Mouse (Mus musculus): ENCODE measurements around the gene Gltp. TPM values are rescaled to one million over a fixed set of nuclear protein-coding genes. Genes with fewer than 3 reads are reported as not detected.

Gene Gltp
- total and polyA plus RNA-seq, 3 experiments, result 23.8 to 90.4 (median 25.5) TPM

DNA sequence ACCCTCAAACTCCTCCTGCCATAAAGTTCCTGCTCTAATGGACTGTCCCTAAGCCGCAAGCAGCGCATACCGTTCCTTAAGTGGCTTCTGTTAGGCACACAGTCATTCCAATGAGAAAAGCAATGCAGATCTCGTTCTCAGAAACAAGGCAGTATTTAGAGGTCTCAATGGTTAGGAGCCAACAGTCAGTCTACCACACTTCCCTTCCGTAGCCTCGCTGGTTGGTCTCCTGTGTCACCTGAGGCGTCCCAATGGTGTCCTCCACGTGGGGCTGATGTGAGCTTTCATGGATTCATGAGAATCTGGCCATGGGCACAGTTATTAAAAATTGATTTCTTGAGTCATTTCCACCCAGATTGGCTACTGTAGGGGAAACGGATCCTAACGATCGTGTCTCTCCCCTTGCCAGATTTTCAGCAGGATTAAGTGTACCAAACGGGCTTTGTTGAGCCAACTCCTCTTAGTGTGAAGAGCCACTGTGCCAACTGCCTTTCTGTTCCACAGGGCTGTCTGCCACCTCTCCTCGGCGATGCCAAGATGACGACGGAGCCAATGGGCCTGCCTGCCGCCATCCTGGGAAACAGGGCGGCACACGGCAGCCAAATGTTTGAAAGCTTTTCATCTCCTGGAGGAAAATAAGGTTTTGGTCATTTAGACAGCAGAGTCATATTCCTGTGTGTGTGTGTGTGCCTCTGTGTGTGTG is 7.4 kb upstream of the Gltp start:
- no peak for TF ChIP-seq RCOR1 (conservative IDR thresholded peaks at IDR 0.05; ENCODE audit: low read depth, low read length)
- TF ChIP-seq KAT2A (IDR thresholded peaks at IDR 0.05; ENCODE audit: insufficient replicate concordance, low read length), result no peak
- TF ChIP-seq MYC (IDR thresholded peaks at IDR 0.05; ENCODE audit: low read depth, low read length), result no peak
- TF ChIP-seq ETS1 (conservative IDR thresholded peaks at IDR 0.05; ENCODE audit: low read depth, low read length), result no peak
- TF ChIP-seq CHD2 (IDR thresholded peaks at IDR 0.05; ENCODE audit: low read length), result no peak
- TF ChIP-seq GABPA (IDR thresholded peaks at IDR 0.05; ENCODE audit: insufficient replicate concordance, low read depth, low read length), result no peak
- no peak for TF ChIP-seq ZMIZ1 (IDR thresholded peaks at IDR 0.05; ENCODE audit: low read depth, low read length)
- TF ChIP-seq TBP (conservative IDR thresholded peaks at IDR 0.05; ENCODE audit: low read depth, low read length), result no peak
- TF ChIP-seq JUND (conservative IDR thresholded peaks at IDR 0.05; ENCODE audit: low read depth, low read length), result no peak
- TF ChIP-seq CTCF (conservative IDR thresholded peaks at IDR 0.05 in 1 of 2, IDR thresholded peaks at IDR 0.05 in 1 of 2; ENCODE audit: low read depth in 2 of 2, low read length in 2 of 2), result no peak
- TF ChIP-seq MAX (IDR thresholded peaks at IDR 0.05; ENCODE audit: low read length), result no peak
- TF ChIP-seq HCFC1 (IDR thresholded peaks at IDR 0.05; ENCODE audit: low read depth, low read length), result no peak
- TF ChIP-seq UBTF (IDR thresholded peaks at IDR 0.05; ENCODE audit: low read depth, low read length), result no peak
- TF ChIP-seq USF1 (IDR thresholded peaks at IDR 0.05; ENCODE audit: low read depth, low read length), result no peak
- no peak for TF ChIP-seq IRF4 (IDR thresholded peaks at IDR 0.05; ENCODE audit: low read depth, low read length)
- no peak for TF ChIP-seq TCF12 (IDR thresholded peaks at IDR 0.05; ENCODE audit: low read depth, low read length)
- no peak for TF ChIP-seq MXI1 (IDR thresholded peaks at IDR 0.05; ENCODE audit: low read depth, low read length)
- no peak for TF ChIP-seq MAZ (IDR thresholded peaks at IDR 0.05; ENCODE audit: low read depth, low read length)
- Histone ChIP-seq H3K4me3 (replicated peaks in 1 of 3; ENCODE audit: low read depth in 2 of 3, low read length in 2 of 3, poor library complexity in 1 of 3) (no peak overlapping the region), H3K4me1 (ENCODE audit: control insufficient read depth in 1 of 2, insufficient read depth in 2 of 2) (peaks cover 0 to 6% of the 10 kb centered on the region in 2 experiments; a peak in 2 of 4 replicates), H3K79me2 (replicated peaks; ENCODE audit: control insufficient read depth, extremely low read depth, insufficient read depth, poor library complexity, severe bottlenecking) (no peaks in the 10 kb centered on the region), H3K27me3 (replicated peaks) (peaks cover 10% of the 10 kb centered on the region), H3K9me3 (replicated peaks; ENCODE audit: low read length) (no peaks in the 10 kb centered on the region), H3K27ac (ENCODE audit: insufficient read depth, low read depth) (no peak overlapping the region), H3K4me2 (ENCODE audit: insufficient read depth, low read depth, poor library complexity, severe bottlenecking) (no peak overlapping the region), H3K36me3 (replicated peaks in 1 of 2; ENCODE audit: control insufficient read depth in 1 of 2, insufficient read depth in 1 of 2, low read length in 1 of 2) (no peaks in the 10 kb centered on the region), H3K9ac (ENCODE audit: insufficient read depth, low read depth) (no peak overlapping the region)
- in situ Hi-C loops (cut with MboI; ENCODE audit: low pct_ligation_motif_present, low pct_unique_long_range_greater_than_20kb, low sequenced_read_pairs) (no loop called here), dilution Hi-C loops (cut with MboI; ENCODE audit: extremely low pct_ligation_motif_present, extremely low pct_unique_long_range_greater_than_20kb, low sequenced_read_pairs) (no loop called here)
- no peak for DNase-seq (ENCODE audit: extremely low read depth)

DNA sequence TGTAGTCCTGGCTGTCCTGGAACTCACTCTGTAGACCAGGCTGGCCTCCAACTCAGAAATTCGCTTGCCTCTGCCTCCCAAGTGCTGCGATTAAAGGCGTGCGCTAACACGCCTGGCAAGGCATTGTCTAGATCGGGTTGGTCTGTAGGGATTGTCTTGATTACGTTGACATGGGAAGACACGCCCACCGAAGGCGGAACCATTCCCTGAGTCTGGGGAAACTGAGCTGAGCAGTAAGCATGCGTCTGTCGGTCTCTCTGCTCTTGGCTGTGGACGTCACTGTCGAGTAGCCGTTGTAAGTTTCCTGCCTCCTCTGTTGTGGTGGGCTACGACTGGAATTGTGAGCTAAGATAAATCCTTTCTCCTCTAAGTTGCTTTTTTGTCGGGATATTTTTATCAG is 6.2 kb upstream of the Gltp start:
- H3K9ac ChIP-seq (ENCODE audit: insufficient read depth, low read depth), result no peak overlapping the region
- H3K79me2 ChIP-seq (replicated peaks; ENCODE audit: control insufficient read depth, extremely low read depth, insufficient read depth, poor library complexity, severe bottlenecking), result no peaks in the 10 kb centered on the region
- dilution Hi-C loops (cut with MboI; ENCODE audit: extremely low pct_ligation_motif_present, extremely low pct_unique_long_range_greater_than_20kb, low sequenced_read_pairs) (no loop called here), in situ Hi-C loops (cut with MboI; ENCODE audit: low pct_ligation_motif_present, low pct_unique_long_range_greater_than_20kb, low sequenced_read_pairs) (no loop called here)
- H3K36me3 ChIP-seq (replicated peaks in 1 of 2; ENCODE audit: control insufficient read depth in 1 of 2, insufficient read depth in 1 of 2, low read length in 1 of 2), result no peaks in the 10 kb centered on the region
- H3K4me3 ChIP-seq (replicated peaks in 1 of 3; ENCODE audit: low read depth in 2 of 3, low read length in 2 of 3, poor library complexity in 1 of 3), result no peak overlapping the region
- no peak for DNase-seq (ENCODE audit: extremely low read depth)
- H3K4me1 ChIP-seq (ENCODE audit: control insufficient read depth in 1 of 2, insufficient read depth in 2 of 2), result peaks cover 0 to 6% of the 10 kb centered on the region in 2 experiments; a peak in 2 of 4 replicates
- no peaks in the 10 kb centered on the region for H3K9me3 ChIP-seq (replicated peaks; ENCODE audit: low read length)
- TF ChIP-seq MAX (IDR thresholded peaks at IDR 0.05; ENCODE audit: low read length) (no peak), TCF12 (IDR thresholded peaks at IDR 0.05; ENCODE audit: low read depth, low read length) (no peak), JUND (conservative IDR thresholded peaks at IDR 0.05; ENCODE audit: low read depth, low read length) (no peak), MYC (IDR thresholded peaks at IDR 0.05; ENCODE audit: low read depth, low read length) (no peak), SIN3A (IDR thresholded peaks at IDR 0.05; ENCODE audit: low read length) (no peak), MEF2A (IDR thresholded peaks at IDR 0.05; ENCODE audit: borderline replicate concordance, low read depth, low read length) (no peak)
- H3K27ac ChIP-seq (ENCODE audit: insufficient read depth, low read depth), result no peak overlapping the region
- peaks cover 14% of the 10 kb centered on the region for H3K27me3 ChIP-seq (replicated peaks)
- H3K4me2 ChIP-seq (ENCODE audit: insufficient read depth, low read depth, poor library complexity, severe bottlenecking), result no peak overlapping the region

Measured in CH12.LX (cell line).